14 mouse cellular contexts compared by ENCODE assay signal in genomic region chr3:37648244-37648643, GRCm38 (mm10).
"Had no signal": no experiment of that assay in that cellular context is flagged by ENCODE, and none has a peak within 500 bp of the region (broad histone marks: within the 10 kb centered on the region; RNA-seq: fewer than 3 reads in every experiment).

No protein-coding gene starts in this region.

- H3K4me2 ChIP-seq: liver, embryonic 15.5 days; lung, embryonic 15.5 days; midbrain, embryonic 12.5 days; neural tube, embryonic 13.5 days had no signal

- H3K9me3 ChIP-seq: limb, embryonic 10.5 days; liver, embryonic 15.5 days; lung, embryonic 15.5 days; midbrain, embryonic 12.5 days; neural tube, embryonic 13.5 days had no signal

- H3K27me3 ChIP-seq: lung, embryonic 15.5 days had no signal

- H3K9ac ChIP-seq: liver, embryonic 15.5 days; lung, embryonic 15.5 days; midbrain, embryonic 12.5 days; neural tube, embryonic 13.5 days had no signal

- ATAC-seq: inflammation-experienced regulatory T-cells, adult 6 months; intestine, postnatal 0 days; midbrain, embryonic 16.5 days had no signal

- DNase-seq: kidney, postnatal 25 days; retina, postnatal 1 day; right cerebral cortex, postnatal 4 days; spleen, adult 18-20 months; thymus, postnatal 36 days had no signal

- H3K4me3 ChIP-seq: left cerebral cortex, adult 2 months; limb, embryonic 10.5 days; liver, embryonic 15.5 days; lung, embryonic 15.5 days; midbrain, embryonic 12.5 days; neural tube, embryonic 13.5 days had no signal

- H3K27ac ChIP-seq: left cerebral cortex, adult 2 months; limb, embryonic 10.5 days; liver, embryonic 15.5 days; lung, embryonic 15.5 days; midbrain, embryonic 12.5 days; neural tube, embryonic 13.5 days had no signal
